Mouse (Mus musculus) bone marrow macrophage, adult 2 months (primary cell): ENCODE data around the gene Gm20431.

Source experiments
- CTCF ChIP-seq: IDR thresholded peaks from 2 replicates; pipeline ENCODE4 v1.5.1; 2012; ENCODE audit warnings: low read depth, mild to moderate bottlenecking, low read length, moderate library complexity
- POLR2A ChIP-seq: IDR thresholded peaks from 2 replicates; pipeline ENCODE4 v1.6.1; 2012; ENCODE audit warnings: mild to moderate bottlenecking, low read depth, low read length, borderline replicate concordance

DNA sequence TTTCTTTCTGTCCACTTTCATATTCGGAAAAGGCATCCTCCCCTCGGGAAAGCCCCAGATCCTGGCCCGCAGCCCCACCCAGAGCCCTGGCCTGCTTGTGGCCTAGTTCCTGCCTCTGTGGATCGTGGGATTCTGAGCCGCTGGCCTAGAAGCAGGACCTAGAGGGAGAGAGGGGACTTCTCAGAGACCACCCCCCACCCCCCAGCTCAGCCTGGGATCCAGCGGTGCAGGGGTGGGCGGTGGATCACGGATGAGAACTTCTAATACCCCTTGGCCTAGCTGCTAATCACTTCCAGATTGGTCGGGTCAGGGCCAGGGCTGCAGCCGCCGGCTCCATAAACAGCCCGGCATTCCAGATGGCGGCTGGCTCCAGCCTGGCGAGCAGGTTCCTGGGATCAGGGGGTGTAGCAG lies 65.5 kb downstream of the Gm20431 start:
- TF ChIP-seq CTCF = no peak
- TF ChIP-seq POLR2A = no peak
